Mouse (Mus musculus): ENCODE results near the gene Plscr1. TPM values are rescaled to one million over a fixed set of nuclear protein-coding genes. Genes with fewer than 3 reads are reported as not detected.

The Plscr1 gene
- polyA plus RNA-seq, 1 experiment from 2014 or later: 8.6 TPM

DNA sequence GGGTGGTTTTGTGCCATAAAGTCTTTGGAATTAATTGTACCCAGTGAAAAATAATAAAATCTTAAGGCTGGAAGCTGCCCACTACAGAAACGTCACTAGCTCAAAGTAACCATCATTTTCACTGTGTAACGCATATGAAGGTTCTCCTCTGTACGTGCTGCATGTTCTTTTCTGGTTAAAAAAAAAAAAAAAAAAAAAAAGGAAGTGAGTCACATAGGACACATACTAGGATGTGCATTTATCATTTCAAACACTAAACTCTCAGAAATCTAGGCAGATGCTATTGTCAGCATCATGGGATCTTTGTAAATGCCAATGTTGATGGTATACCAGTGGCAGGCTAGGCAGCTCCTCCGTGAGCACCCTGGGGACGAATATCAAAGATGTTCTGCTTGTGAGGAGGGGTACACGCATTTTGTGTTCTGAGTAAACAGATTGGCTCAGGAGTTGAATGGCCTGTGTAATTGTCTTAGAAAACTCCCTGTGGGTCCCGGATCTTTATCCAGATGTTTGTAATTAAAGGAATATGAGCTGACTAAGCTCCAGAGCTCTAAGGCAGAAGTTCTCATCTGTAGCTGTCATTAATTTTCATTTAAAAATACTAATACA, 33.1 kb downstream of the Plscr1 start:
- no peak overlapping the region for H3K4me2 ChIP-seq (ENCODE audit: low read length)
- no peak overlapping the region for H3K27ac ChIP-seq (ENCODE audit: low read depth, low read length)
- WGBS: 51% methylated on average over 7 of the region's 7 CpGs
- no peaks in the 10 kb centered on the region for H3K9me3 ChIP-seq (replicated peaks; ENCODE audit: control insufficient read depth, low read length)
- no peak overlapping the region for H3K4me3 ChIP-seq (ENCODE audit: low read depth, low read length)
- no peaks in the 10 kb centered on the region for H3K4me1 ChIP-seq (ENCODE audit: control insufficient read depth, insufficient read depth, low read length)
- no peaks in the 10 kb centered on the region for H3K36me3 ChIP-seq (ENCODE audit: control insufficient read depth, insufficient read depth, low read length)
- DNase-seq (ENCODE audit: low spot score): no peak
- no peak for ATAC-seq
- H3K27me3 ChIP-seq (replicated peaks; ENCODE audit: control insufficient read depth, insufficient read depth, low read length): no peaks in the 10 kb centered on the region
- H3K9ac ChIP-seq (ENCODE audit: low read length): no peak overlapping the region

DNA sequence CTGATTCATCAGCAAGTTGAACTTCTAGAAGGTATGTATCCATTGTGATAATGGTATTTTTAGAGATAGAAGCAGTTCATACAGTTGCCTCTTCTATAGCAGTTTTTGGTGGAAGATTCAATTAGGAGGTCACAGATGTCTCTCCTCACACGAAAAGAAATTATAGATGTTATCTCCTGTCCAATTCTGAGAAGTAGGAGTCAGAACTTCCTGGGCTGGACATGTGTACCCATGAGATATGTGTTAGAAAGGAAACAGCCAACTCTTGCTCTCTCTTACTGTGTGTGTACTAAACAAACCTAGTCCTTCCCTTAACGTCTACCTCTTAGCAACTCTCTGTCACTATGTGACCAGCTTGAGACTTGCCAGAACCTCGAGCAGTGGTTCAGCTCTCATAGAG, 40.1 kb downstream of the Plscr1 start:
- H3K9me3 ChIP-seq (replicated peaks; ENCODE audit: control insufficient read depth, low read length): no peaks in the 10 kb centered on the region
- H3K4me1 ChIP-seq (ENCODE audit: control insufficient read depth, insufficient read depth, low read length): no peaks in the 10 kb centered on the region
- H3K9ac ChIP-seq (ENCODE audit: low read length): no peak overlapping the region
- ATAC-seq (no peak), DNase-seq (ENCODE audit: low spot score) (no peak)
- no peak overlapping the region for H3K4me2 ChIP-seq (ENCODE audit: low read length)
- H3K27ac ChIP-seq (ENCODE audit: low read depth, low read length): no peak overlapping the region
- no peak overlapping the region for H3K4me3 ChIP-seq (ENCODE audit: low read depth, low read length)
- WGBS: 81% methylated on average over 3 of the region's 3 CpGs
- H3K27me3 ChIP-seq (replicated peaks; ENCODE audit: control insufficient read depth, insufficient read depth, low read length): no peaks in the 10 kb centered on the region
- H3K36me3 ChIP-seq (ENCODE audit: control insufficient read depth, insufficient read depth, low read length): no peaks in the 10 kb centered on the region

DNA sequence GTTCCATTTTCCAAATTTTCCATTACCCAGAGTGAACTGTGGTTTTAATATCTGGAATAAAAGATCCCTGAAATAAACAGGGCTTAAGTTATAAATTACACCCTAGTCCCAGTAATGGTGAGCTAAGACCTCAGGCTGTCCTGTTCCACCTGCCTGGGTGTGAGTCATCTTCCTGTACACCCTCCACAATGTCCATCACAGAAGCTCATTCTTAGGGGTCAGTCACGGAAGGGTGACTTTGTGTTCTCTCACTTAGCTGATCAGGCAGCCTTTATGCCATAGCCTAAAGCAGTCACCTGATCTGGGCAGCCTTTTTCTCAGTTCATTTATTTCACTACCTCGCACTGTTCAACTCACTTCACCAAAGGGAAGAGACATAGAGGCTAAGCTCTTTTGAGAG, 42.6 kb downstream of the Plscr1 start:
- Histone ChIP-seq H3K4me3 (ENCODE audit: low read depth, low read length) (no peak overlapping the region), H3K9me3 (replicated peaks; ENCODE audit: control insufficient read depth, low read length) (no peaks in the 10 kb centered on the region), H3K4me1 (ENCODE audit: control insufficient read depth, insufficient read depth, low read length) (no peaks in the 10 kb centered on the region), H3K4me2 (ENCODE audit: low read length) (no peak overlapping the region), H3K27ac (ENCODE audit: low read depth, low read length) (no peak overlapping the region), H3K27me3 (replicated peaks; ENCODE audit: control insufficient read depth, insufficient read depth, low read length) (no peaks in the 10 kb centered on the region), H3K9ac (ENCODE audit: low read length) (no peak overlapping the region), H3K36me3 (ENCODE audit: control insufficient read depth, insufficient read depth, low read length) (no peaks in the 10 kb centered on the region)
- DNase-seq (ENCODE audit: low spot score): no peak
- 57% methylated on average over 2 of the region's 2 CpGs for WGBS
- no peak for ATAC-seq

DNA sequence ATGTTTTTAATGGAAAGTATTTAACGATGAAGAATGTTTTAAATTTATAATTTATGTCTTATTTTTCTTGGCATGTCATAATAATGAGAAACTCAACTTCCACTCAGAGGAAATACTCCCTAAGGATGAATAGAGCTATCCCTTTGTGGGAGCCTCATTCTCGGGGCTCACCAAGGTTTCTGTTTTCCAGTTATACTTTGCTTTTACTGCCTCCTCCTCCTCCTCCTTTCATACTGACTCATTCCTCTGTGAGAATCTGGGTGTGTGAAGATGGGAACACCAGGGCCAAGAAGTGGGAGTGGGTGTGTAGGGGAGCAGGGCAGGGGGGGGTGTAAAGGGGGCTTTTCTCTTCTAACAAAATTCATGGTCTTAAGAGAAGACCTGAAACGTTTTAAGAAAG, 43.4 kb downstream of the Plscr1 start:
- no peak overlapping the region for H3K4me2 ChIP-seq (ENCODE audit: low read length)
- no peaks in the 10 kb centered on the region for H3K4me1 ChIP-seq (ENCODE audit: control insufficient read depth, insufficient read depth, low read length)
- WGBS: 81% methylated on average over 3 of the region's 3 CpGs
- no peak overlapping the region for H3K4me3 ChIP-seq (ENCODE audit: low read depth, low read length)
- H3K9ac ChIP-seq (ENCODE audit: low read length): no peak overlapping the region
- H3K36me3 ChIP-seq (ENCODE audit: control insufficient read depth, insufficient read depth, low read length): no peaks in the 10 kb centered on the region
- DNase-seq (ENCODE audit: low spot score) (no peak), ATAC-seq (no peak)
- H3K9me3 ChIP-seq (replicated peaks; ENCODE audit: control insufficient read depth, low read length): no peaks in the 10 kb centered on the region
- no peaks in the 10 kb centered on the region for H3K27me3 ChIP-seq (replicated peaks; ENCODE audit: control insufficient read depth, insufficient read depth, low read length)
- H3K27ac ChIP-seq (ENCODE audit: low read depth, low read length): no peak overlapping the region

DNA sequence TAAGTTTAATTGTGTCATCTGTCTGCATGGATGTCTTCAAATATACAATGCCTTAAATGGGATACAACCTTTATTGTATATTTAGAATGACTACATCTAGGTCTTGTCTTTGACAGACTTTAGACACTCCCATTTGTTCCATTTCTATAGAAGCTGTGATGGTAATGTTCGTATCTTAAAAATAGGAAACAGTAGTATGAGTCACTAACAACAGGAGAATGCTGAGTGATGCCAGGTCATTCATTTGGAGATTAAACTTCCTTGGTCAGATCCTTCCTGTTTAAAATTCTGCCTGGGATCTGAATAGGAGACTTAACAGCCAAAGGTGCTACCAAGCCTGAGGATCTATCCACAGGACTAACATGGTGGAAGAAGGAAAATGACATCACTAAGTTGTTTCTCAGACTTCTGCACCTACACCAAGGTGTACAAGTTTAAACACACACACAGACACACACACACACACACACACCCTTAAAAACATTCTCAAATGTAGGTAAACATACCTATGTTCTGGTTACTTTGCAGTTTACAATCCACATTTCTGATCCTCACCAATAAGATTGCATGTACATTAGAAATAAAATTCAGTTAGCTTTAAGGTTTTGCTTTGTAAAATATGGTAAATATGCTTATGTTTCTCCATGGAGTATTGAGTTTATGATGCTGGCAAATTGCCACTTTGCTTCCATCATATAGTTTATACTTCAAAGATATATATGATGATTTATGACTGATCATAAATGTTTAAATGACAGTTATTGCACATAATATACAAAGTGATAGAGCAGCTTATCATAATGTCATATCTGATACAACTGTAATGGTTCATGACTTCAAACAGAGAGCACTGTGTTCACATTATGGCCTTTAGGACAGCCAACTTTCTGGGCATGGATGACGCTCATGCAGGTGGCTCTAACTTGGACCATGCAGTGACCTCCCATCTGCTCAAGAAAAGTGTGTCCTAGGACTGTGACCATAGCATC, 44.3 kb downstream of the Plscr1 start:
- 92% methylated on average over 2 of the region's 2 CpGs for WGBS

DNA sequence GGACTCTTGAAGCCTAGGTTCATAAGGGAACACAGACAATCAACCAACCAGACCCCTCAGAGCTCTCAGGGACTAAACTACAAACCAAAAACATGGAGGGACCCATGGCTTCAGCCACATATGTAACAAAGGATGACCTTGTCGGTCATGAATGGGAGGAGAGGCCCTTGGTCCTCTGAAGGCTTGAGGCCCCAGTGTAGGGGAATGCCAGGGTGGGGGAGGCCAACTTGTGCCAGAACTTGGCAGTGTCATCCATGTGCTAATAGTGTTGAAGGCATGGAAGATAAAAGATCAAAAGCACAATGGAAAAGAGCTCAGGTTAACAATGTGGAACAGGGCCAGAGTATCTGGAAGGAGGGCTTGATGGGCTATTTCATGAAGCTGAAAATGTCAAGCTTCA, 48.7 kb downstream of the Plscr1 start:
- no peaks in the 10 kb centered on the region for H3K9me3 ChIP-seq (replicated peaks; ENCODE audit: control insufficient read depth, low read length)
- no peak for ATAC-seq
- H3K4me2 ChIP-seq (ENCODE audit: low read length): no peak overlapping the region
- H3K9ac ChIP-seq (ENCODE audit: low read length): no peak overlapping the region
- H3K27me3 ChIP-seq (replicated peaks; ENCODE audit: control insufficient read depth, insufficient read depth, low read length): no peaks in the 10 kb centered on the region
- H3K27ac ChIP-seq (ENCODE audit: low read depth, low read length): no peak overlapping the region
- H3K4me3 ChIP-seq (ENCODE audit: low read depth, low read length): no peak overlapping the region
- no peaks in the 10 kb centered on the region for H3K36me3 ChIP-seq (ENCODE audit: control insufficient read depth, insufficient read depth, low read length)
- WGBS: 71% methylated on average over 1 of the region's 1 CpGs
- H3K4me1 ChIP-seq (ENCODE audit: control insufficient read depth, insufficient read depth, low read length): no peaks in the 10 kb centered on the region
- DNase-seq (ENCODE audit: low spot score): no peak

More for the DNA sequence above, 44.3 kb downstream of the Plscr1 start:
- H3K4me1 ChIP-seq (ENCODE audit: control insufficient read depth, insufficient read depth, low read length): no peaks in the 10 kb centered on the region
- no peak overlapping the region for H3K4me3 ChIP-seq (ENCODE audit: low read depth, low read length)
- no peak overlapping the region for H3K4me2 ChIP-seq (ENCODE audit: low read length)
- H3K27ac ChIP-seq (ENCODE audit: low read depth, low read length): no peak overlapping the region
- H3K27me3 ChIP-seq (replicated peaks; ENCODE audit: control insufficient read depth, insufficient read depth, low read length): no peaks in the 10 kb centered on the region
- ATAC-seq (no peak), DNase-seq (ENCODE audit: low spot score) (no peak)
- H3K9ac ChIP-seq (ENCODE audit: low read length): no peak overlapping the region
- H3K36me3 ChIP-seq (ENCODE audit: control insufficient read depth, insufficient read depth, low read length): no peaks in the 10 kb centered on the region
- H3K9me3 ChIP-seq (replicated peaks; ENCODE audit: control insufficient read depth, low read length): no peaks in the 10 kb centered on the region

DNA sequence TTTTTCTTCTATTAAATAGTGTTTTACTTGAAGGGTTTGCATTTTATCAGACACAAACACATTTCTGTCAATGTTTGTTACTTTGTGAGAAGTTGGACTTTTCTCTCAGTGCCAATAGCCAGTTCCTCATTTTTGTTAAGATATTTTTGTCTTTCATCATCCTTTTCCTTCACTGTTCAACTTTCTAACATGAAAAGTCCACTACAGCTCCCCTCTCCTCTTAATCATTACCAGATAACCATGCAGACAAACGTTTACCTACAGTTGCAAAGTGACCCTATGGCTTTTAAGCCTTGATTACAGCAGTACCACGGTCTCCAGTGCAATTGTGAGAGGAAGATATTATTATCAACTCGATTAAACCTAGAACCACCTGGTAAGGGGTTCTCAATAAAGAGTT, 51.7 kb downstream of the Plscr1 start:
- H3K36me3 ChIP-seq (ENCODE audit: control insufficient read depth, insufficient read depth, low read length): no peaks in the 10 kb centered on the region
- no peak for ATAC-seq
- no peak overlapping the region for H3K4me2 ChIP-seq (ENCODE audit: low read length)
- H3K4me1 ChIP-seq (ENCODE audit: control insufficient read depth, insufficient read depth, low read length): no peaks in the 10 kb centered on the region
- H3K4me3 ChIP-seq (ENCODE audit: low read depth, low read length): no peak overlapping the region
- H3K9ac ChIP-seq (ENCODE audit: low read length): no peak overlapping the region
- no peaks in the 10 kb centered on the region for H3K27me3 ChIP-seq (replicated peaks; ENCODE audit: control insufficient read depth, insufficient read depth, low read length)
- H3K9me3 ChIP-seq (replicated peaks; ENCODE audit: control insufficient read depth, low read length): no peaks in the 10 kb centered on the region
- no peak for DNase-seq (ENCODE audit: low spot score)
- WGBS: 67% methylated on average over 3 of the region's 3 CpGs
- no peak overlapping the region for H3K27ac ChIP-seq (ENCODE audit: low read depth, low read length)

DNA sequence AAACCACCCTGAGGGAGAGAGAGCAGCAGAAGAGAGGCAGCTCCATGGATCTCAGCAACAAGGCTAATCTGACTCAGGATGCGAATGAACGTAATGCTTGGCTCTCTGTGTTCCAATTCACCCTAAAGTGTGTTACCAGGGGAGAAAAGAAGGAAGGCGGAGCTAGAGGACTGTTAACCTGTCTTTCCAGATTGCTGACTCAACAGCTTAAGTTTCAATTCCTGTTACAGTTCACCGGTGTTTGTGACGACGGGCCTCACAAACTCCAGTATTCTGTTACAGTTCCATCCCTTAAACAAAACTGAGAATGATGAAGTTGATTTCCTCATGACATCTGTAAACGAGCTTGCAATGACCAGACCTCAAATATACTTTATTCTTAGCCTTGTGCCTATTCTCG, 55.5 kb downstream of the Plscr1 start:
- no peak overlapping the region for H3K4me2 ChIP-seq (ENCODE audit: low read length)
- 58% methylated on average over 8 of the region's 8 CpGs for WGBS

DNA sequence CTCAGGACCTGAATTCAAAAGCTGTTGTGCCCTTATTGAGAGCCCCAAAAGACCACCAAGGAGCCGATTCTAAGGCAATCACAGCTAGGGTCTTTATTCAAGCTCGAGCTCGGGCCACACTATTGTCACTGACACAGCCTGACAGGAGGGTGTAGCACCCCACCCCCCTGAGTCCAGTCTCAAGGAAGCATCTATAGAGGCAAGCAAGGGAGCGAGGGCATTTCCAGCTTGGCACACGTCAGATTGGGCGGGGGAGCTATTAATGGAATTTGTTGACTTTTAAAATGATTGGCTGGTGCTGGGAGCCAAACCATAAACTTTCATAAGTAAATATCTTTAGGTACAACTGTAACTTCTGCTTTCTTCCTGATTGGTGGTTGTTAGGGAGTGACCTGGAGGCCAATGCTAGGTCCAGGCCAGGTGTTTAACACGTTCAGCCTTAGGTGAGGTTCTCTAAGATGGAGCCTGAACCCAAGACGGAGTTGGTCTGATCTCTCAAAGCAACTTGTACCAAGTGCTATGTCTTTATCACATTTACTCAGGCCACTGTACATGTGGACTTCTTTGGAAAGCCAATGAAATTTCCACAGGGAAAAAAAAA, 56.2 kb downstream of the Plscr1 start:
- ATAC-seq: no peak
- Histone ChIP-seq H3K4me2 (ENCODE audit: low read length) (no peak overlapping the region), H3K36me3 (ENCODE audit: control insufficient read depth, insufficient read depth, low read length) (no peaks in the 10 kb centered on the region), H3K4me3 (ENCODE audit: low read depth, low read length) (no peak overlapping the region), H3K27ac (ENCODE audit: low read depth, low read length) (no peak overlapping the region), H3K9me3 (replicated peaks; ENCODE audit: control insufficient read depth, low read length) (no peaks in the 10 kb centered on the region), H3K9ac (ENCODE audit: low read length) (no peak overlapping the region), H3K27me3 (replicated peaks; ENCODE audit: control insufficient read depth, insufficient read depth, low read length) (no peaks in the 10 kb centered on the region), H3K4me1 (ENCODE audit: control insufficient read depth, insufficient read depth, low read length) (no peaks in the 10 kb centered on the region)
- WGBS: 48% methylated on average over 8 of the region's 8 CpGs
- no peak for DNase-seq (ENCODE audit: low spot score)

More for the DNA sequence above, 55.5 kb downstream of the Plscr1 start:
- ATAC-seq (no peak), DNase-seq (ENCODE audit: low spot score) (no peak)
- no peaks in the 10 kb centered on the region for H3K27me3 ChIP-seq (replicated peaks; ENCODE audit: control insufficient read depth, insufficient read depth, low read length)
- no peak overlapping the region for H3K9ac ChIP-seq (ENCODE audit: low read length)
- H3K36me3 ChIP-seq (ENCODE audit: control insufficient read depth, insufficient read depth, low read length): no peaks in the 10 kb centered on the region
- no peaks in the 10 kb centered on the region for H3K9me3 ChIP-seq (replicated peaks; ENCODE audit: control insufficient read depth, low read length)
- H3K4me1 ChIP-seq (ENCODE audit: control insufficient read depth, insufficient read depth, low read length): no peaks in the 10 kb centered on the region
- H3K27ac ChIP-seq (ENCODE audit: low read depth, low read length): no peak overlapping the region
- H3K4me3 ChIP-seq (ENCODE audit: low read depth, low read length): no peak overlapping the region
